Mouse (Mus musculus) urinary bladder, postnatal 4 days (tissue): ENCODE measurements around the gene 2810004N23Rik.
A peak's percentile ranks its signal among the peaks of the same experiment; 100 is the strongest.

ENCODE experiments used
- DNase-seq, 2 experiments: peaks; one replicate each; pipeline ENCODE4 v3.0.0; 2021 to 2022; ENCODE audit warnings: low spot score in 2 of 2

The 2810004N23Rik gene

GRCm38 (mm10) chr8:124862321-124863162, at the start of gene 2810004N23Rik, which contains the start of gene Gnpat:
Gene 2810004N23Rik, minus strand, starts transcription at chr8:124863120.
Gene Gnpat, plus strand, starts transcription at chr8:124863033.
- peak; percentile 91 to 94 for DNase-seq

- DNase-seq: no peak
Observed at GRCm38 (mm10) chr8:124911938-124912872, 49.3 kb upstream of the 2810004N23Rik start.

GRCm38 (mm10) chr8:124910349-124910748, 47.4 kb upstream of the 2810004N23Rik start:
- DNase-seq: no peak

- no peak for DNase-seq
Observed at GRCm38 (mm10) chr8:124909936-124910335, 47.0 kb upstream of the 2810004N23Rik start.

DNA sequence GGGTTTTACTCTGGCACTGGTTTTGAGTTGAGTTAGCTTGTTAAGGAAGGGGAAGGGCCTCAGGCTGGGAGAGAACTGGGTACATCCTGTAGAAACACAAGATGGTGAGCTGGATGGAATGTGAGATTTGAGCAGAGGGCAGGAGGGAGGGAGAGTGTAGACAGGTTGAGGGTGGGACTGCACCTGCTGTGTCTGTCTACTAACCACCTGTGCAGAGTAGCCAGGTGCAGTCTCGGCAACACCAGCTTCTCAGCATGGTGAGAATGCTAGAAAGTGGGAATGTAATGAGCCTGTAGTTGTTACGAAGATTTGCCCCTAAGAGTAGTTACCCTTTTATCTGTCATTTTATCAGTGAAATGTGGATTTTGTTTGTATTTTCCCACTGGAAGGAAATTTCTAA, 42.6 kb upstream of the 2810004N23Rik start:
- no peak for DNase-seq

GRCm38 (mm10) chr8:124903198-124903597, 40.3 kb upstream of the 2810004N23Rik start:
- no peak for DNase-seq

DNA sequence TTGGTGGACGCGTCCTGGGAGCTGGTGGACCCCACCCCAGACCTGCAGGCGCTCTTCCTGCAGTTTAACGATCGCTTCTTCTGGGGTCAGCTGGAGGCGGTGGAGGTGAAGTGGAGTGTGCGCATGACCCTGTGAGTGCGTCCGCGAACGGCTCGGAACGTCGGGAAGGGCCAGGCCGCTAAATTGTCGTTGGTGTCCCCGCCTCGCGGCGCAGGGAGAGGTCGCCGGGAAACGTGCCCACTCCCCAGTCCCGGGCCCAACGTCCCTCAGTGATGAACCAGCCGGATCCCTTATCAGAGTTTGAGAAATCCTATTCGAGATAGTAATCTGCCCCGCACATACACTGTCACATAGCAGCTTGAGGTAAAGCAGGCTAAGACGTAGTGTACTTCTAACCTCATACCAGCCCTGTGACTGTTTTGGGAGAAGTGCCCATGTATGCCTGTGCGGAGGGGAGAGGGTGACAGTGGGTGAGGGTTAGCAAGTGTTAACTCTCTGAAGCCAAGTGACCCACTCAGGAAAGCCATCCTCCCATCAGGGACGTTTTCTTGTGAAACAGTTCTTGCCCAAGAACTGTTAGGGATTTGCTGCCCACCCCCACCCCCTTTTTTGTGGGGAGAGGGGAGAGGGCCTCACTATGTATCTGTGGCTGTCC, 35.5 kb upstream of the 2810004N23Rik start:
- DNase-seq: no peak

DNA sequence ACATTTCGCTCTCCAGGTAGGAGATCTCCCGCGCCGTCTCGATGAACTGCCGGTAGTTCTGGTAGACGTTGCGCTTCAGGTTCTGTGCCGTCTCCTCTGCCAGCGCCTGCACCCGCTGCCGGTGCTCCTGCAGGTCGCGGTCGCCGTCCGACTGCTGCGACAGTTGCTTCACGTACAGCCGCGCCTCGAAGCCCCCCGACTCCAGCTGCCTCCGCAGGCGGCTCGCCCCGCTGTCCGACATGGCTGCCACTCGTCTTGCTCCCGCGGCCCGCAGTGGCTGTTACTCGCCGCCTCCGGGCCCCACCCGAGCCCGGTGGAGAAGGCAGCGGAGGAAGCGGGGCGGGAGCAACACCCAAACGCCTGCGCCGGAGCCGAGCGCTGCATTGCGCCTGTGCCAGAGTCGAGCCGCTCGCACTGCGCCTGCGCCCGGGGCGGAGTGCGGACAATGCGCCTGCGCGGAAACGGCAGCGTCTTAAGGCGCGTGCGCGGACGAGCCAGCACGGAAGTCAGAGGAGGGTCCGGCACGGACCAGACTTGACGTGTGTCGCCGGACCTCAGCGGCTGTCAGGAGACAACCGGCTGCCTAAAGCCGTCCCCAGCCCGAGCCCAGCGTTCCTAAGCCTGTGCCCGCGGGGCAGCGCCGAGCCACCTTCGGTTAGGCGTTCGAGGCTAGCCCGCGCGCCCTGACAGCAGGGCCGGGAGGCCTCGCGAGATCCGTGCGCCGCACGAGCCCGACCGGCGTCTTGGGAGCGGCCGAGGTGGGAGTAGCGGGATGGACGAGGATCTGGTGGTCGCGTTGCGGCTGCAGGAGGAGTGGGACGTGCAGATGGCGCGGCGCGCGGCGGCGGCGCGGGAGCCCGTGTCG, 34.7 kb upstream of the 2810004N23Rik start, which contains the start of the genes Exoc8 and Sprtn:
Exoc8 (minus strand) TSS at position 320 of the 865 bp plus-strand sequence.
Sprtn (plus strand) TSS at position 501 of the 865 bp plus-strand sequence.
- peak; percentile 96 to 97 for DNase-seq

GRCm38 (mm10) chr8:124896632-124897385, 33.9 kb upstream of the 2810004N23Rik start:
- DNase-seq: peak; percentile 67 to 81

DNA sequence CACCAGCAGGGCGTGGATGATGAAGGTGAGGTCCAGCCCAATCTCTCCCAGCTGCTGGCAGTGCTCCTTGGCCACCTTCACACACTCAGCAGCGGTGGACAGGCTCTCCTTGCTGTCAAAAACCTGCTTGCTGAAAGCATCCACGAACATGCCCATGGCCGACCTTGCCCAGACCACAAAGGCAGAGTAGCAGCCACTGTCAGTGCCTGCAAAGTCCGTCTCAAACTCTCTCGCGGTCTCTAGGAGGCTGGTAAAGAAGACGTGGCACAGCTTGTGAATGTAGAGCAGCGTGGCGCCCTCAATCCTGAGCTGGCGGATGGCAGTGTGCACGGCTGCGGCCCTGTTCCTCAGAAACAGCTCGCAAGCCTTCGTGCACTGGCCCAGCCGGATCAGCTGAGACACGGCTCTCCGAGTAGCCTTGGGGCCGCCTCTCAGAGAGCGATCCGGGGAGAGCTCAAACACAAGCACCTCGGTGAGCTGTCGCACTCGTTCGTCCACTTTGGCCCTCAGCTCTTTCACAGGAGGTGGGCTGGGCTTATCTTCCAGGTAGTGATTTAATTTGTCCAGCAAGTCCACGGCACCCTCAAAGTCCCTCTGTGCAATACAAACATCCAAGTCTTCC, 33.2 kb upstream of the 2810004N23Rik start:
- no peak for DNase-seq

GRCm38 (mm10) chr8:124892596-124892995, 29.7 kb upstream of the 2810004N23Rik start:
- no peak for DNase-seq

DNA sequence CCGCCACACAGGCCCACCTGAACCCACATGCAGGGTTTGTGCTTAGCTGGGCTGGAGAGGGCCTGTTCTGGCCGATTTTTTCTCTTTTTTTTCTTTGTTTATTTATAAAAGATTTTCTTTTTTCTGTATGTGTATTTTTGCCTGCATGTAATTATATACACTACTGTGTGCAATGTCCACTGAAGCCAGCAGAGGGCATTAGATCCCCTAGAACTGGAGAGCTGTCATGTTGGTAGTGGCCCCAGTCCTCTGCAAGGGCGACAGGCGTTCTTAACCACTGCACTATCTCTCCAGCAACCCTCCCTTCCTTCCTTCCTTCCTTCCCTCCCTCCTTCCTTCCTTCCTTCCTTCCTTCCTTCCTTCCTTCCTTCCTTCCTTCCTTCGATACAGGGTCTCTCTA, 25.5 kb upstream of the 2810004N23Rik start:
- no peak for DNase-seq

DNA sequence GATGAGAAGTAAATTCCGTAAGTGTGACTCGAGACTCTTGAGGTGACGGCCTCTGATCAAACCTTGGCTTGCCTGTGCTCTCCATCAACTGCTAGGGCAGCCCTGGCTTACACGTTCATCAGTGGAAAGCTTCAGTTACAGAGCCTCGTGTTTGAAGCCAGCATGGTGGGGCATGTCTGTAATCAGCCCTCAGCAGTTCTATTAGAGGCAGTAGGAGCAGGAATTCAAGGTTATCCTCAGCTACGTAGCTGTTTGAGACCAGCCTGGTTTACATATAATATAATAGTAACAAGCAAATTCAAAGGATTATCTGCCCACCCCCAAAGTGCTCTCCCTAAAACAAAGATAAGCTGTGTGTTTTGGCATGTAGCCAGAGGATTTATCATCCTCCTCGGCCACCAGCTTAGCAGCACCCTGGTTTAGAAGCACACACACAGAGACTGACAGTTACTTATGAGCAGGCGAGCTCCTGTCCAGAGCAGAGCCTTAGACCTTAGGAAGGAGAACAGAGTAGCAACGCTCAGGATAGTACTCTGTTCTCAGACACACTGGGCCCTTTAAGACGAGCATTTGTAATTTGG, 16.1 kb upstream of the 2810004N23Rik start:
- DNase-seq: no peak

DNA sequence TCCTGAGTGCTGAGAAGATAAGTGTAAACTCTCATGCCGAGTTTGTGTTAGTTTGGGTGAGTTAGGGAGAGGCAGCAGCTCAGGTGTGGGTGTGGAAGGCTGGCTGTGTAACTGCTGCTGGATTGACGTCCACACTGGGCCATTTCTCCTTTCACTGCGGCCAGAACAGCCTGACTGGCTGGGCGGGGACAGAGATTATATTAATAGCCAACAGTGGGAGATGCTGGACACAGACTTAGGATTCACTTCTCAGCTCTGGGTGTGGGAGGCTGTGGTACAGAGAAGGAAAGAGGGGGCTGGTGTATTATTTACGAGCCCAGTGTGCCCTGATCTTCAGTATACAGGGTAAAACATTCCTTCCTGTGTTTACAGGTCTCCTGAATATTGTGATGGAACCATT, 15.2 kb upstream of the 2810004N23Rik start:
- no peak for DNase-seq

DNA sequence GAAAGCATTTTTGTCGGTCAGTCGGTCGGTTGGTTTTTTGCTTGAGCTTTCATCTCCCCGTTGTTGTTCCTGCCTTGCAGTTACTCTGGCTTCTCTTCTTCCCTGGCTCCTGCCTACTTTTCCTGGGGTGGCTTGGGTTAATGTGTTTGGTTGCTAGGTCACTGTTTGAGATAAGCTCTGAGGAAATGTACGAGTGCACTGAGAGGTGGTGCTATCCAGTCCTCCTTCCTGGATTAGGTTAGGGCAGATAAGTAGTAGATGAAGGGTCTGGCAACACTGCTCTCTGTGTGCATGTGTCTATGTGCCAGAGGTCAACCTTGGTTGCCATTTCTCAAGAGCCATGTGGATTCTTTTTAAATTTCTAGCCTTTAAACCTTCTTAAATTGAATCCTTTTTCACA, 9.8 kb upstream of the 2810004N23Rik start:
- no peak for DNase-seq

DNA sequence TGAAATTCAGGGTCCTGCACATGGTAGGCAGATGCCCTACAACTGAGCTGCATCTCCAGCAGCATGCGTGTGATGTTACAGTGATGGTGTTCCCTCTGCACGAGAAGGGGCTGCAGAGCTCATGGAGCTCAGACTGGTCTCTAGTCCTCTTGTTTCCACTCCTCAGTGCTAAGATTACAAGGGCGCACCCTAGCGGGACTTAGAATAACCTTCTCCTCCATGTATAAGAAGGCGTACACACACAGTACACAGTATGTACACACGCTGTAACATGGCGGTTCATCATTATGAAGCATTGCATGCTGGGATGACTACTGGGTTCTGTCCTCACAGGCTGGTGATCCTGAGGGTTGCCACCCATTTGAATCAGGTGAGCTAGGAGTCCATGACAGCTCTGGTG, 9.2 kb upstream of the 2810004N23Rik start:
- DNase-seq: no peak

GRCm38 (mm10) chr8:124871474-124871873, 8.6 kb upstream of the 2810004N23Rik start:
- DNase-seq: no peak

GRCm38 (mm10) chr8:124869708-124870107, 6.8 kb upstream of the 2810004N23Rik start:
- DNase-seq: no peak

- DNase-seq: no peak
Observed at GRCm38 (mm10) chr8:124867126-124867525, 4.2 kb upstream of the 2810004N23Rik start.
